Mouse (Mus musculus) stomach, embryonic 14.5 days (tissue): ENCODE results near the gene Gm4513. TPM values are rescaled to one million over a fixed set of nuclear protein-coding genes. Genes with fewer than 3 reads are reported as not detected.
"Not testable (repeated sequence)": the region's sequence is repeated elsewhere in the genome, so short reads cannot be mapped to it uniquely, and the experiment has no call there.

Source experiments
- ATAC-seq: fragments of 200-750 bp; cut with Nextera tagmentation; 2 replicates; pipeline ENCODE4 v1.8.0; 2017; ENCODE audit warnings: low read depth, moderate TSS enrichment; ENCODE audit not compliant: insufficient number of reproducible peaks, insufficient read depth, low FRiP score
- H3K27ac ChIP-seq: fragments of 300-500 bp; sonication (generic); 2 replicates; pipeline ENCODE4 v1.5.1; 2014; ENCODE audit warnings: mild to moderate bottlenecking, low read length, moderate library complexity, mixed read lengths
- H3K27me3 ChIP-seq: fragments of 300-500 bp; sonication (generic); 2 replicates; pipeline ENCODE4 v1.6.1; 2014; ENCODE audit warnings: low read length, control low read depth, mixed read lengths; ENCODE audit not compliant: control insufficient read depth, insufficient read depth
- H3K36me3 ChIP-seq: fragments of 300-500 bp; sonication (generic); 2 replicates; pipeline ENCODE4 v1.6.1; 2014; ENCODE audit warnings: mild to moderate bottlenecking, control low read depth, low read length, moderate library complexity, mixed read lengths; ENCODE audit not compliant: control insufficient read depth, insufficient read depth
- H3K4me1 ChIP-seq: fragments of 300-500 bp; sonication (generic); 2 replicates; pipeline ENCODE4 v1.6.1; 2014; ENCODE audit warnings: low read length, control low read depth, mixed read lengths; ENCODE audit not compliant: control insufficient read depth, insufficient read depth
- H3K4me2 ChIP-seq: fragments of 300-500 bp; sonication (generic); replicated peaks from 2 replicates; pipeline ENCODE4 v1.6.1; 2014; ENCODE audit warnings: low read depth, low read length, control low read depth
- H3K4me3 ChIP-seq: fragments of 300-500 bp; sonication (generic); 2 replicates; pipeline ENCODE4 v1.5.1; 2014; ENCODE audit warnings: low read depth, low read length, control low read depth
- H3K9ac ChIP-seq: fragments of 300-500 bp; sonication (generic); replicated peaks from 2 replicates; pipeline ENCODE4 v1.6.1; 2014; ENCODE audit warnings: low read depth, mild to moderate bottlenecking, control low read depth, low read length, moderate library complexity, mixed read lengths
- H3K9me3 ChIP-seq: fragments of 300-500 bp; sonication (generic); 2 replicates; pipeline ENCODE4 v1.6.1; 2016; ENCODE audit warnings: low read depth, low read length, control low read depth; ENCODE audit not compliant: control insufficient read depth
- WGBS: fragments of 180-500 bp; shearing (Covaris S2); extraction: QIAGEN DNeasy Blood & Tissue Kit; methylation state at CpG from one replicate; pipeline ENCODE4 v1.1.7; 2014; 5-methylcytosine and 5-hydroxymethylcytosine counted together
- polyA plus RNA-seq: library from polyadenylated mRNA; unstranded; fragments of >200 nt; fragmentation: Nextera tagmentation; extraction: Ambion mirVana; gene quantifications from 2 replicates; pipeline ENCODE4 v1.2.1, GENCODE M21; 2014

The Gm4513 gene
- not detected in 2 replicates for polyA plus RNA-seq

DNA sequence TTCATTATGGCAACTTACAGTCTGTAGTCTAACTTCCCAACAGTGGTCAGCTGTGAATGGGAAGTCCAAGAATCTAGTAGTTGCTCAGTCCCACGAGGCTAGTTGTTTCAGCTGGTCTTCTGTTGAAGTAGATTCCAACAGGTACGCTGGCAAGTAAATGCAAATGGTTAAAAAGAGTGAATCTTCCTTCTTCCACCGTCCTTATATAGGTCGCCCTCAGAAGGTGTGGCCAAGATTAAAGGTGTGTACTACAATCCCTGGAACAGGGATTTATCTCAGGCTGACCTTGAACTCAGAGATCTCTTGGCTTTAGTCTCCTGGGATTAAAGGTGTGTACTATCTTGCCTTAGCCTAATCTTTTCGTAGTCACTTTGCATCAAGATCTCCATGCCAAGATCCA is at the start of gene Gm4513:
Gene Gm4513 (minus strand): TSS at position 101 of the 400 bp plus-strand sequence.
- H3K9ac ChIP-seq, H3K9me3 ChIP-seq, H3K4me1 ChIP-seq, H3K4me3 ChIP-seq, H3K27me3 ChIP-seq, H3K4me2 ChIP-seq, H3K27ac ChIP-seq, ATAC-seq, H3K36me3 ChIP-seq: not testable (repeated sequence)
- WGBS, result 78% methylated on average over 3 of the region's 5 CpGs

- H3K4me3 ChIP-seq, H3K36me3 ChIP-seq, H3K4me2 ChIP-seq, H3K27me3 ChIP-seq, H3K4me1 ChIP-seq, H3K27ac ChIP-seq, H3K9ac ChIP-seq, H3K9me3 ChIP-seq, ATAC-seq: not testable (repeated sequence)
- no CpG with 5 or more reads among the region's 3 CpGs for WGBS
These were observed 22.7 kb downstream of the Gm4513 start, which contains the start of gene Gm4141 for GRCm38 (mm10) chr7:20576141-20576540. Gm4141 (minus strand) TSS chr7:20576241.

DNA sequence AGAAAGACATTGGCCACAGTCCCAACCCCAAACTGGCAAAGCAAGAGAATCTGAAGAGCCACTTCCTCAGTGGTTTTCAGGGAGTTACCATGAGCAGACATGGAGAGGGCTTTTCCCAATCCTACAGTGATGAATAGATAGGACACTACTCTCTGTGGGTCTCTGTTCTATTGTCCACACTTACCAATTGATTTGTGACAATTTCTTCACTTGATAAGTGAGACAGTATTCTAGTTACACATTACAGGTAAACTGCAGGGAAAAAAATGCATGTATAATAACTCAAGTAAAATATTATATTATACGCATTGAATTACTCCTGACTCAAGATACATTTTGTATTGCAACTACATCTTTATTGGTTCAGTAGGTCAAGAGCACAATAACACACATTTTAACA is 53.2 kb downstream of the Gm4513 start, which contains the start of gene Gm5726:
Gene Gm5726 (minus strand): TSS at position 101 of the 400 bp plus-strand sequence.
- not testable (repeated sequence) for ATAC-seq, H3K9me3 ChIP-seq
- no CpG with 5 or more reads among the region's 1 CpGs for WGBS

More for the DNA sequence above, 53.2 kb downstream of the Gm4513 start, which contains the start of gene Gm5726:
- not testable (repeated sequence) for H3K4me1 ChIP-seq, H3K9ac ChIP-seq, H3K4me2 ChIP-seq, H3K36me3 ChIP-seq, H3K27me3 ChIP-seq, H3K4me3 ChIP-seq, H3K27ac ChIP-seq

Other genes starting within 250 kb of the Gm4513 start
- not detected in 2 replicates for gene Gm5728, start 223.6 kb downstream of the Gm4513 start, polyA plus RNA-seq
- not detected in 2 replicates for gene Vmn1r100, start 181.1 kb downstream of the Gm4513 start, polyA plus RNA-seq
- gene Vmn1r101, start 156.4 kb downstream of the Gm4513 start, polyA plus RNA-seq, result not detected in 2 replicates
- not detected in 2 replicates for gene Gm10670, start 124.1 kb downstream of the Gm4513 start, polyA plus RNA-seq
- gene Vmn1r103, start 88.5 kb downstream of the Gm4513 start, polyA plus RNA-seq, result not detected in 2 replicates
- not detected in 2 replicates for gene Vmn1r104, start 65.2 kb downstream of the Gm4513 start, polyA plus RNA-seq
- gene Gm5726, start 53.3 kb downstream of the Gm4513 start, polyA plus RNA-seq, result not detected in 2 replicates
- not detected in 2 replicates for gene Gm4141, start 22.8 kb downstream of the Gm4513 start, polyA plus RNA-seq
- not detected in 2 replicates for gene Vmn1r107, start 69.9 kb upstream of the Gm4513 start, polyA plus RNA-seq
- not detected in 2 replicates for gene Vmn1r111, start 104.2 kb upstream of the Gm4513 start, polyA plus RNA-seq
- gene Gm10668, start 131.6 kb upstream of the Gm4513 start, polyA plus RNA-seq, result not detected in 2 replicates
- gene Vmn1r112, start 172.2 kb upstream of the Gm4513 start, polyA plus RNA-seq, result not detected in 2 replicates
- gene Vmn1r113, start 188.3 kb upstream of the Gm4513 start, polyA plus RNA-seq, result not detected in 2 replicates
- not detected in 2 replicates for gene Vmn1r114, start 213.2 kb upstream of the Gm4513 start, polyA plus RNA-seq
- gene Vmn1r115, start 246.0 kb upstream of the Gm4513 start, polyA plus RNA-seq, result not detected in 2 replicates